Mouse (Mus musculus) C2C12 (cell line): ENCODE measurements at regions not wholly inside any gene's neighbourhood (a gene's known extent, or its start where the extent isn't known, plus 50 kb on each side); places are given as distances from the start of the nearest gene placed in this dataset.

ENCODE experiments used
- CTCF ChIP-seq: IDR thresholded peaks from one replicate; pipeline ENCODE4 v1.5.1; 2011; ENCODE audit not compliant: control insufficient read depth, insufficient read depth, insufficient read length
- USF1 ChIP-seq: IDR thresholded peaks from one replicate; pipeline ENCODE4 v1.6.1; 2011; ENCODE audit warnings: low read depth, mild to moderate bottlenecking, control low read depth, moderate library complexity

DNA sequence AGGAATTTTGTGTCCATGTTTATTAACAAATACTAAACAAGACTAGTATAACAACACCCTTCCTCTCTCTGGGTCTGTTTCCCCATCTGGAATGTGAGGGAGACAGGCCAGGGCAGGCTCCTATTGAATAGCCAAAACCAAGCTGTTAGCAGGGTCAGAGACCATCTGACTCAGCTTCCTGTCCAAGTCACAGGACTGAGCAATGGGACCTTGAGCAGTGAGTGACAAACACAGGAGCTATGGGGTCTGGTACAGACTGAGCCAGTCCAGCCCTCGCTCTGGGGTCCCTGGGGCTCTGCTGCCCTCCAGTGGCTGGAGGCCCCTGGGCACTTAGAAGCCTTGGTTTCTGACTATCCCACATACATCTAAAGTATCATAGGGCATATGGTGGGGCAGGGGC lies 134.4 kb downstream of the Hmg20a start:
- TF ChIP-seq USF1 (no peak), CTCF (peak; percentile 80)
